Mouse (Mus musculus) erythroblast, embryonic 14.5 days (primary cell): ENCODE results near the gene Tns4.

Experiments used
- GATA1 ChIP-seq: IDR thresholded peaks from 2 replicates; pipeline ENCODE4 v1.6.1; 2012; ENCODE audit warnings: low read length, inconsistent platforms, mixed read lengths
- TAL1 ChIP-seq: IDR thresholded peaks from 3 replicates; pipeline ENCODE4 v1.6.1; 2012; ENCODE audit warnings: low read length, inconsistent platforms, mixed read lengths

DNA sequence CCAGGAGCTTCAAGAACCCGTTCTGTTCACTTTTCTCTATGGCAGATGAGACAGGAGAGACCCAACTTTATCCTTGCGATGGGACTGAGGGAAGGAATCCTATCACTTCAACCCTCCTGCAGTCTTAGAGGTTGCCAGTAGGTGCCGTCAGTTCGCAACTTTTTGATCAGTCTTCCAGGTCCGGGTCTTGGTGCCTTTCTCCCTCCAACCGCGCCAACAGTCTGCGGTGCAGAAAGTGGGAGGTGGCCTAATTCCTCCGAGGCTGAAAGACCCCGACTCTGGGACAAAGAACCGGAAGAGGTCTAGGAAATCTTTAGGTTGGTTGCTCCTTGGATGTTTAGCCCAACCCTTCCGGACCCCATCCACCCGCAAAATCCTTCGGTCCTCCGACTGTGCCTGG lies 49.3 kb downstream of the Tns4 start:
- no peak for TF ChIP-seq TAL1
- TF ChIP-seq GATA1, result no peak
